Mouse (Mus musculus): ENCODE results near the gene Hivep2. TPM values are rescaled to one million over a fixed set of nuclear protein-coding genes. Genes with fewer than 3 reads are reported as not detected.

Hivep2 gene
- total RNA-seq (2015) (1.2 and 2.0 TPM in 2 replicates), total RNA-seq (2017) (0.57 and 1.6 TPM in 2 replicates)

- no peak for ATAC-seq (replicated peaks; ENCODE audit: poor library complexity)
Measured at GRCm38 (mm10) chr10:13965974-13966829, at the start of gene Hivep2. Hivep2 (plus strand) TSS chr10:13966075.

GRCm38 (mm10) chr10:13916645-13917342 is 49.1 kb upstream of the Hivep2 start:
- ATAC-seq (replicated peaks; ENCODE audit: poor library complexity), result no peak

GRCm38 (mm10) chr10:13921641-13922385 is 44.1 kb upstream of the Hivep2 start:
- no peak for ATAC-seq (replicated peaks; ENCODE audit: poor library complexity)

GRCm38 (mm10) chr10:13929306-13929705 is 36.6 kb upstream of the Hivep2 start:
- ATAC-seq (replicated peaks; ENCODE audit: poor library complexity), result peak; percentile 87

- ATAC-seq (replicated peaks; ENCODE audit: poor library complexity), result peak; percentile 59
Measured at GRCm38 (mm10) chr10:13932147-13932546, 33.7 kb upstream of the Hivep2 start.

GRCm38 (mm10) chr10:13933320-13933719 is 32.6 kb upstream of the Hivep2 start:
- ATAC-seq (replicated peaks; ENCODE audit: poor library complexity), result peak; percentile 58

GRCm38 (mm10) chr10:13935646-13936045 is 30.2 kb upstream of the Hivep2 start:
- ATAC-seq (replicated peaks; ENCODE audit: poor library complexity), result peak; percentile 60

- peak; percentile 42 for ATAC-seq (replicated peaks; ENCODE audit: poor library complexity)
Measured at GRCm38 (mm10) chr10:13941406-13941805, 24.5 kb upstream of the Hivep2 start.

GRCm38 (mm10) chr10:13943706-13944105 is 22.2 kb upstream of the Hivep2 start:
- no peak for ATAC-seq (replicated peaks; ENCODE audit: poor library complexity)

GRCm38 (mm10) chr10:13946498-13946897 is 19.4 kb upstream of the Hivep2 start:
- peak; percentile 94 for ATAC-seq (replicated peaks; ENCODE audit: poor library complexity)

- no peak for ATAC-seq (replicated peaks; ENCODE audit: poor library complexity)
Measured at GRCm38 (mm10) chr10:13962965-13963364, 2.9 kb upstream of the Hivep2 start.

GRCm38 (mm10) chr10:13963908-13964500 is 1.9 kb upstream of the Hivep2 start:
- ATAC-seq (replicated peaks; ENCODE audit: poor library complexity), result no peak

GRCm38 (mm10) chr10:13964501-13965281 is 1.2 kb upstream of the Hivep2 start:
- peak; percentile 51 for ATAC-seq (replicated peaks; ENCODE audit: poor library complexity)

- peak; percentile 37 for ATAC-seq (replicated peaks; ENCODE audit: poor library complexity)
Measured at GRCm38 (mm10) chr10:13965316-13965973, 430 bp upstream of the Hivep2 start.

- ATAC-seq (replicated peaks; ENCODE audit: poor library complexity), result no peak
Measured at GRCm38 (mm10) chr10:13966830-13967450, 1.1 kb downstream of the Hivep2 start.

GRCm38 (mm10) chr10:13967451-13968233 is 1.8 kb downstream of the Hivep2 start:
- peak; percentile 35 for ATAC-seq (replicated peaks; ENCODE audit: poor library complexity)

GRCm38 (mm10) chr10:13968234-13968555 is 2.3 kb downstream of the Hivep2 start:
- no peak for ATAC-seq (replicated peaks; ENCODE audit: poor library complexity)

GRCm38 (mm10) chr10:13968989-13969388 is 3.1 kb downstream of the Hivep2 start:
- ATAC-seq (replicated peaks; ENCODE audit: poor library complexity), result peak; percentile 23; the same call in 1 of the 2 replicates
